Mouse (Mus musculus) Muller cell, postnatal 12 days (primary cell): Measurements from ENCODE around the gene Prkce.

ENCODE experiments used
- DNase-seq: peaks from one replicate; pipeline ENCODE4 v3.0.0-alpha.2; 2015; ENCODE audit errors: inconsistent ontology term

Gene Prkce

GRCm38 (mm10) chr17:86364349-86365075 lies 196.9 kb downstream of the Prkce start:
- DNase-seq: no peak

GRCm38 (mm10) chr17:86366919-86367318 lies 199.3 kb downstream of the Prkce start:
- DNase-seq: no peak

DNA sequence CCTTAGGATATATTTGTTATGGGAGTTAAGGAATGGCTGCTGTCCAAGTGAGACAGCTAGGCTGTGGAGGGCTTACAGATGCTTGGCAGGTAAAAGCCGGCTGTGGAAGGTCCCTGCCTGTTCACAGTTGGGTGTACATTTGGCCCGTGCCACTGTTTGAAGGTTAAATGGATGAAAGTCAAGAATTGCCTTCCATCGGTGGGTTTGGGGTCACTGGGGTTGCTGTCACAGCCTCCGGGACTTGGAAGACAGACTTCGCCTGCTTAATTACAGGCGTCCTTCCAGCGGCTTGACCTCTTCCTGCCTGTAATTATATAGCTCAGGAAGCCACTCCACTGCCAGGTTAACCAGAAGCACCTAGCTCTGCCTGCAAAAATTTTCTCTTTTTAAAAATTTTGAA lies 200.1 kb downstream of the Prkce start:
- no peak for DNase-seq

DNA sequence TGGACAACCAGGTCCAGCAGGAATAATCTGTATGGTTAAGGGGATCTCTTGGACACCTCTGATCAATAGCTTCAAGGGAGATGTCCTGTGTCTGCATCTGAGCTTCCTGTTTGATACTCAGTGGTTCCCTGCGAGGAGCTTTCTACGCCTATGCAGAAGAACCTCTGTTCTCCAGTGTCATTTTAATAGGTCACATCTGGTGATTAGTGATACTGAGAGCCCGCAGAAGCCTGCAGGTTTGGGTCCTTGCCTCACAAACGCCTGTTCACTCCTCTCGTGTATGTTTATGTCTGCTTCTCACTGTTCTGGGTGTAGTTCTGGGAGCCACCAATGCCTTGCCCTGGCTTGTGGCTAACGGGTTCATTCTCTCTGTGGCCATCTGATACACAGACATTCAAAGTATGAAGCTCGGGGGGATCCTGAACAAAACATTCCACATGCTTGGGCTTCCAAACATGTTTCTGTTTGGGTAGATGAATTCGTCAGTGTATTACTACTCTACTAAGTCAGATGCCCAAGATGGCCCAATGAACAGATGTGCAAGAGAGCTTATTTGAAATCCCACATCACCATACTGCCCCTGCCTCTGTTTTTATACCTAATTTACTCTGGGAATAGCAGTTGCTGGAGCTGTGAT lies 202.6 kb downstream of the Prkce start:
- peak; percentile 86 for DNase-seq

DNA sequence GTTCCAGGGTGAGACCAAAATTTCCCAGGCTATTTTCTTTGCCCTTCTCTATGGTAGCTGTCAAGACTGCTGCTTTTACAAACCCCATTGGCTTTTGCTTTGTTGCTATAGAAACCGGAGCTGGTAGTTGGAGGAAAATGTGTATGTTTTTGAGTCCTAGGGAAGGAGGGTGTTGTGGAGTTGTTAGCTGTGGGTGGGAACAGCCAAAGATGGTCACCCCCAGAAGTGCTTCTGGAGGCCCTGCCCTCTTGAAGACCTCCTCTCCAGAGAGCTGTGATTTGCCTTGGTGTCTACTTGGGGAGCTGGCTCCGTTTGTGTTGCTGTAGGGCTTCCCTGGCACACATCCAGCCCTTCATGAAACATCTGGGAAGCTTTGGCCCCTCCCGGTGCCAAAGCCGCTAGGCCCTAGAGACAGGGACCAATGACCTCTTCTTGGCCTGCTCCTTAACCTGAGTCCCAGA lies 203.5 kb downstream of the Prkce start:
- no peak for DNase-seq

GRCm38 (mm10) chr17:86376389-86376788 lies 208.8 kb downstream of the Prkce start:
- no peak for DNase-seq

- no peak for DNase-seq
Observed at GRCm38 (mm10) chr17:86377863-86378262, 210.3 kb downstream of the Prkce start.

DNA sequence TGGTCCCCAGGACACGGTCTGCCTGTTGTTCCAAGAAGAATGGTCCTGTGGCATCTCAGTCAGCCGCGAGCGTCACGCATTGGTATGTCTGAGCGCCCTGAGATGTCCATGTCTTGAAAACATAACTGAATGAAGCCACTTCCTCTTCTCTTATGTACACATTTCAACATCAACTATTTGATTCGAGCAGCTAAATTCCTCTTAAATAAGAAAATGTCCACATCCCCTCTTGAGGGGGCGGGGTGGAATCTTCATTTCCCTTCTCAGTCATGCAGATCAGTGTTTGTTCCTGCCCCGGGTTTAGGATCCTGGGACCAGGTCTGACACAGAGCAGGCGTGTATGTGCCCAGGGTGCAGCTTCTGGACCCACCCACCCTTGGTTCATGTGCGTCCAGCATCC lies 211.0 kb downstream of the Prkce start:
- DNase-seq: no peak

- no peak for DNase-seq
Observed at GRCm38 (mm10) chr17:86379405-86380137, 212.0 kb downstream of the Prkce start.

DNA sequence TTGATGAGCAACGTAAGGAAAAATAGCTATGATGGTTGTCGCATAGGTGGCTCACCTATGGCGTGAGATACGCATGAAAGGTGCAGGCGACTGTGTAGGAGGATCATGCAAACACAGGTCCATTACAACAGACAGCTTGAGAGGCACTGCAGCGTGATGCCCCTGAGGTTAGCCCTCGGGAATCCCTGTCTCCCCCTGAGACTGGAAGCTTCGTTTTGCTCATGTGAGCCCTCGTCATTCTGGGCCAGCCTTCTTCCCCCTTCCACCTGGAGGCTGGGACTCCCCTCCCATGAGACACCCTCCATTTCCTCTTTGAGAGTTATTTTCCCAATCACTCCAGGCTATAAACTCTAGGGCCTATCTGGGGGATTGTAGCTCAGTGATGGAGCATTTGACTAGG lies 213.9 kb downstream of the Prkce start:
- no peak for DNase-seq

GRCm38 (mm10) chr17:86382885-86383284 lies 215.3 kb downstream of the Prkce start:
- no peak for DNase-seq

GRCm38 (mm10) chr17:86383699-86384572 lies 216.4 kb downstream of the Prkce start:
- DNase-seq: no peak

DNA sequence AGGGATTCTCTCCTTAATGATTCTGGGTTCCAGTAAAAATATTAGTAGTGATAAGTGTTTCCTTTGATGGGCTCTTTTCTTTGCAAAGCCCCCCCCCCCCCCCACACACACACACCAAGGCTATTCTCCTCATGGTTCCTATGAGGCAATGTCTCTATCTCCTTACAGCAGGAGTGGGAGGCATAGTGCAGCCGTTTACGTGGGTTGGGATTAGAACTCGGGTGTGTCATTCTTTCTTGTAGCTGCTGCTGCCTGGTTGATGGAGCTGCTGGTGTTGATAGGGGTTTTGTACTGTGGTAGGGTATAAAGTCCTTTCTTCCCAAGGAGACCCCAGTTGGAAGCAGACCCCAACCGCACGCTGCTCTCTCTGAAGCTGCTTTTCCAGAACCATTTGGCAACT lies 224.9 kb downstream of the Prkce start:
- no peak for DNase-seq

DNA sequence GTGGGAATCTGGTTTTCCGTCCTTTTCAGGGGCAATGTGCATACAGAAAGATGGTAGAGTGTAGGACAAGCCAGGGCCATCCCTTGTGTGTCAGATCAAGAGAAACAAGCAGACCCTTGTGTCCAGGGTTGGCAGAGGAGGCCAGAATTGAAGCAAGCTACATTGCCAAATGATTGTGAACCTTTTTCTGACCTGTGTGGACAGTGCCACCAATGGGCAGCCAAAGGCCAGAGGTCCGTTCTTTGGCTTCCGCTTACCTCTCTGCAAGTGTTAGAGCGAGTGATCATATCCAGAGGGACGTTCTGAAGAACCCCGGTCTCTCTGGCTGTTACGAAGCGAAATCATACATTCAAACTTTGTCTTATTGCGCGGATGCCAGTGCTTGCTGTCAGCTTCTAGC lies 225.6 kb downstream of the Prkce start:
- no peak for DNase-seq

DNA sequence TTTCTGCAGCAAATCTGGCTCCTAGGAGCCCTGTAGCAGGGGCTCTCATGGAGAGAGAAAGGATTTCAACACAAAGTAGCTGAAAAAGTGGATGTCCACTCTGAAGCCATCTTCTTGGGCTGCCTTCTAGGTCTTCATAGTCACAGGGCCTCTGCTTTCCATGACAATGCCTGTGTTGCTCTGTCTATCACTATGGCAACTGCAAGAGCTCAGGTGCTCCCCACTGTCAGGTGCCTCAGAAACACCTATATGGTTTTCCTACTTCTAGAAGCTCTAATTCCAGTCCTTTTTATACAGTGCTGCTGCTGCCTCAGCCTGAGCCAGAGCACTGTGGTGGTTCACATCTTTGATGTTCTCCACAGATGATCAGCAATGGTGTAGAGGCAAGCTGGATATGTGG lies 229.5 kb downstream of the Prkce start:
- no peak for DNase-seq

DNA sequence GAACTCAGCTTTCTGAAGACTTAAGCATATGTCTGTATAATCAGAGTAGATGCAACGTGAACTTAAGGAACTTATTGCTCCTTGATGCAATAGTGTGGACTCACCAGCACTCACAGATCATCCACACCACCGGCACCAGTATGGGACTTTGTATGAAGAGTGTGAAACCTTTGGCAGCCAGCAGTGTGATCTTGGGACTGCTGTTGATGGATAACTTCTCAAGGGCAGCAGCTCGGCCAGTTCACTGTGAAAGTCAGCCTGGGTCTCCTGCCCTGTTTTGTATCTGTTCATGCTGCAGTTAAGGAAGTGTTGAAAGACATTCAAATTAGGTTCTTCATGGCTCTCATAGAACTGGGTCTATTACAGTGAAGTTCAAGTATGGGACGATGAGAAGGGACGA lies 230.1 kb downstream of the Prkce start:
- no peak for DNase-seq

DNA sequence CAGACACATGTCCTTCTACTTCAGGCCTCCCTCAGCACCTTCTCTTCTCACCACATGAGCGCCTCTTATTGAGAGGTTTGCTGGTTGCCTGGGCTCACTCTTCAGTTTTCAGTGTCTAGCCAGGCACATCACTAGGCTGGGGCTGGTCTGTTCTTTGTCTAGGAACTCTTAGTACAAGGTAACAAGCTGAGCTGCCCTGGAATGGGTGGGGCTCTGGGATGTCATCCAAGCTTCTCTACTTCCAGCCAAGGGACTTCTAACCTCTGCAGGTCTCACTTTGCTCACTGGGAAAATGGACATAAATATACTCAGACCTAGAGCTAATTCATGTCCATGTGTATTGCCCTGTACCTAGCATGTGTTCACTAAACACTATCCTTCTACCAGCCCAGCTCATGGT lies 230.6 kb downstream of the Prkce start:
- no peak for DNase-seq

GRCm38 (mm10) chr17:86400032-86400431 lies 232.4 kb downstream of the Prkce start:
- DNase-seq: peak; percentile 93

- peak; percentile 16 for DNase-seq
Observed at GRCm38 (mm10) chr17:86404795-86405501, 237.4 kb downstream of the Prkce start.

DNA sequence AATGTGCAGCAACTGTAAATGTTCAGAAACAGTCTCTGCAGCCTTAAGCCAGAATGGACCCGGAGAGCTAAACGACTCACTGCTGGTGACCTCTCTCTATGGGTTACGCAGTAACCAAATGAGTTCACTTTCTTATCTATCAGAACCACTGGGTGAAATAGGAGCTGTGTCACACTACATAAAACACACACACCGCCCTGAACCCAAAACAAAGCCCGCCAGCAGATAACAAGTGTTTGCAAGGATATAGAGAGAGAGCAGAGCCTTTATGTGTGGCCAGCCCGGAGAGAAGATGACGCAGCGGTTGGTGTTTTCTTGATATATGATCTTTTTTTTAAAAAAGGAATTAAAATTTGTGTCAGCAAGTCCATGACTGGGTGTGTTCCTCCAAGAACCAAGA lies 238.1 kb downstream of the Prkce start:
- DNase-seq: no peak

- no peak for DNase-seq
Observed at GRCm38 (mm10) chr17:86407921-86408613, 240.5 kb downstream of the Prkce start.
